Mouse (Mus musculus): ENCODE results near the gene C1qtnf2. TPM values are rescaled to one million over a fixed set of nuclear protein-coding genes. Genes with fewer than 3 reads are reported as not detected.
A peak's percentile ranks its signal among the peaks of the same experiment; 100 is the strongest.

C1qtnf2 gene
- total and polyA plus RNA-seq, 2 experiments from 2014 or later: 13.9 to 21.6 TPM

- Histone ChIP-seq H3K36me3 (ENCODE audit: insufficient read depth, low read length) (no peaks in the 10 kb centered on the region), H3K27me3 (ENCODE audit: insufficient read depth, low read length) (no peaks in the 10 kb centered on the region), H3K4me1 (ENCODE audit: insufficient read depth, low read length) (no peaks in the 10 kb centered on the region), H3K4me3 (ENCODE audit: low read length) (no peak overlapping the region), H3K27ac (no peak overlapping the region), H3K4me2 (ENCODE audit: low read depth, low read length) (no peak overlapping the region), H3K9ac (replicated peaks; ENCODE audit: low read length) (no peak overlapping the region), H3K9me3 (ENCODE audit: low read length) (no peaks in the 10 kb centered on the region)
- 79% methylated on average over 3 of the region's 3 CpGs for WGBS
- DNase-seq (ENCODE audit: low spot score) (no peak), ATAC-seq (no peak)
- TF ChIP-seq CTCF (IDR thresholded peaks at IDR 0.05; ENCODE audit: low read depth): no peak
These were observed 7.8 kb downstream of the C1qtnf2 start for GRCm38 (mm10) chr11:43481672-43482522.

GRCm38 (mm10) chr11:43483122-43483792, 9.2 kb downstream of the C1qtnf2 start:
- DNase-seq (ENCODE audit: low spot score) (no peak), ATAC-seq (no peak)
- 56% methylated on average over 6 of the region's 6 CpGs for WGBS
- no peak for TF ChIP-seq CTCF (IDR thresholded peaks at IDR 0.05; ENCODE audit: low read depth)
- no peaks in the 10 kb centered on the region for H3K36me3 ChIP-seq (ENCODE audit: insufficient read depth, low read length)
- H3K27me3 ChIP-seq (ENCODE audit: insufficient read depth, low read length): no peaks in the 10 kb centered on the region
- no peak overlapping the region for H3K9ac ChIP-seq (replicated peaks; ENCODE audit: low read length)
- H3K4me1 ChIP-seq (ENCODE audit: insufficient read depth, low read length): no peaks in the 10 kb centered on the region
- no peak overlapping the region for H3K4me2 ChIP-seq (ENCODE audit: low read depth, low read length)
- H3K4me3 ChIP-seq (ENCODE audit: low read length): no peak overlapping the region
- no peak overlapping the region for H3K27ac ChIP-seq
- no peaks in the 10 kb centered on the region for H3K9me3 ChIP-seq (ENCODE audit: low read length)

DNA sequence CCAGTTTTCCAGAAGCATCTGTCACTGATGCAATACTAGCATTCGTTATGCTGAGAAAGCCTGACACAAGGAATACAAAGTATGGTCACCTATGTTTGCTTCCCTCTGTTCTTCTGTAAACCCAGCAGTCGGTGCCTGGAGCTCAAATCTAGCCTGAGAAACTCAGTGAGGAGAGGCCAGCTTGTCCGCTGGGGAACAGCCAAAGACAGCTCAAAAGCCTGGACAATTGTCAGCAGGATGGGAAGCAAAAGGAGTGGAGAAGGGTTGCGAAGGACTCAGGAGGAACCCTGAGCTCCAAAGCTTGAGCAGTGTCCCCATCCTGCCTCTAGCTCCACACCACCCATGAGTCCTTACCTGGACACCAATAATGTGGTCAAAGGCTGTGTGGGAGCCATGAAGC, 10.0 kb downstream of the C1qtnf2 start:
- H3K27me3 ChIP-seq (ENCODE audit: insufficient read depth, low read length): no peaks in the 10 kb centered on the region
- no peaks in the 10 kb centered on the region for H3K36me3 ChIP-seq (ENCODE audit: insufficient read depth, low read length)
- H3K9me3 ChIP-seq (ENCODE audit: low read length): no peaks in the 10 kb centered on the region
- no peak for TF ChIP-seq CTCF (IDR thresholded peaks at IDR 0.05; ENCODE audit: low read depth)
- no peak overlapping the region for H3K9ac ChIP-seq (replicated peaks; ENCODE audit: low read length)
- peak overlapping the region; percentile 42; the same call in 1 of the 2 replicates for H3K27ac ChIP-seq
- no peaks in the 10 kb centered on the region for H3K4me1 ChIP-seq (ENCODE audit: insufficient read depth, low read length)
- ATAC-seq (no peak), DNase-seq (ENCODE audit: low spot score) (no peak)
- no peak overlapping the region for H3K4me2 ChIP-seq (ENCODE audit: low read depth, low read length)
- no peak overlapping the region for H3K4me3 ChIP-seq (ENCODE audit: low read length)
- 77% methylated on average over 4 of the region's 4 CpGs for WGBS

DNA sequence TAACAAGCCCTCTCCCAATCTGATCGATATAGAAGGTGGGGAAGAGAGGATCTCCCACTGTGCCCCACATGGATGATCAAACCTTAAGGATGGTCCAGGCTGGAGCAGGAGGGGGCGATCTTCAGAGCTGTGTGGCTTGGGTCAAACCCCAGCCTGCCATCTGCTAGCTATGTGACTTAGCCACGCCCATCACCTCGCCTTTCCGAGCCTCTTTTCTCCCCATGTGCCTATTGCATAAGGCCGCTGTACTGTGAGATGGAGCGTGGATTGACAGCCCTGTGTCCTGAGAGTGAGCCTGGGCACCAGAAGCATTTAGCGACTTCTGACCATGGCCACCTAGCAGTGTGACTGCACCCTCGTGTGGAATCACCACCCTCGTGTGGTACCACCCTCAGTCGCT, 10.6 kb downstream of the C1qtnf2 start:
- H3K36me3 ChIP-seq (ENCODE audit: insufficient read depth, low read length): no peaks in the 10 kb centered on the region
- H3K9ac ChIP-seq (replicated peaks; ENCODE audit: low read length): no peak overlapping the region
- no peaks in the 10 kb centered on the region for H3K27me3 ChIP-seq (ENCODE audit: insufficient read depth, low read length)
- DNase-seq (ENCODE audit: low spot score): no peak
- H3K4me2 ChIP-seq (ENCODE audit: low read depth, low read length): no peak overlapping the region
- H3K9me3 ChIP-seq (ENCODE audit: low read length): no peaks in the 10 kb centered on the region
- no peaks in the 10 kb centered on the region for H3K4me1 ChIP-seq (ENCODE audit: insufficient read depth, low read length)
- ATAC-seq: 0 out of 2 replicates have a peak, but pooled peaks have one; percentile 50
- no peak overlapping the region for H3K27ac ChIP-seq
- no peak overlapping the region for H3K4me3 ChIP-seq (ENCODE audit: low read length)
- WGBS: 46% methylated on average over 11 of the region's 11 CpGs
- TF ChIP-seq CTCF (IDR thresholded peaks at IDR 0.05; ENCODE audit: low read depth): no peak

DNA sequence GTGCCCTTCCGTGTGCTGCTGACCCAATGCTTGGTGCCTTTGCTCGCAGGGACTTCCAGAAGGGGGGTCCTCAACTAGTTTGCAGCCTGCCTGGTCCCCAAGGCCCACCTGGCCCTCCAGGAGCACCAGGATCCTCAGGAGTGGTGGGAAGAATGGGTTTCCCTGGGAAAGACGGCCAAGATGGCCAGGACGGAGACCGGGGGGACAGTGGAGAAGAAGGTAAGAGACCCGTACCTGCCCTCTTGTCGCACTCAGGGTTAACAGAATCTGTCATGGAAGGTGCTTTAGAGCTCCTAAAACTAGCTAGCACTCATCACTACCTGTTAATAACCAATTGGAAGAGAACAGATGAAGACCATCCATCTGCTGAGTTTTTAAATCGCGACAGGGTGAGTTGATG, 11.8 kb downstream of the C1qtnf2 start:
- Histone ChIP-seq H3K4me2 (ENCODE audit: low read depth, low read length) (no peak overlapping the region), H3K4me1 (ENCODE audit: insufficient read depth, low read length) (no peaks in the 10 kb centered on the region), H3K9ac (replicated peaks; ENCODE audit: low read length) (no peak overlapping the region), H3K27me3 (ENCODE audit: insufficient read depth, low read length) (no peaks in the 10 kb centered on the region), H3K4me3 (ENCODE audit: low read length) (no peak overlapping the region), H3K27ac (no peak overlapping the region), H3K36me3 (ENCODE audit: insufficient read depth, low read length) (no peaks in the 10 kb centered on the region), H3K9me3 (ENCODE audit: low read length) (no peaks in the 10 kb centered on the region)
- ATAC-seq (no peak), DNase-seq (ENCODE audit: low spot score) (no peak)
- TF ChIP-seq CTCF (IDR thresholded peaks at IDR 0.05; ENCODE audit: low read depth): no peak
- WGBS: 88% methylated on average over 9 of the region's 9 CpGs

DNA sequence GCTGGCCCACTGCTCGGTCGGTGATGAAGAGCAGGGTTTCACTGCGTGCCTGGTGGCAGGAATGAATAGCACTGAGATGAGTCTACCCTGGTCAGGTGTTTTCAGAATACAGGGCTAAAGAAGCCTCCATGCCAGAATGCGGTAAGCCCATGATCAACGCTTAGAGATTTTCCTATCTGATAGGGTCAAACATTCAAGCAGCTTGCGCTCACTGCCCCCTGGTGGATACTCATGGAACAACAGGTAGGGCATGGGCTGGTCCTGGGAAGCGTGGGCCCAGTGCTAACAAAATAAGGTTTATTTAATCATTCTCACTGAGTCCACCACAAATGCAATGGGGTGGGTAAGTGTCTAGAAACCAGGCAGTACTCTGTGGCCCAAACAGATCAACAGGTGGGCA, 18.6 kb downstream of the C1qtnf2 start:
- H3K9me3 ChIP-seq (ENCODE audit: low read length): no peaks in the 10 kb centered on the region
- no peak overlapping the region for H3K27ac ChIP-seq
- H3K4me3 ChIP-seq (ENCODE audit: low read length): no peak overlapping the region
- 29% methylated on average over 7 of the region's 7 CpGs for WGBS
- H3K9ac ChIP-seq (replicated peaks; ENCODE audit: low read length): no peak overlapping the region
- no peak overlapping the region for H3K4me2 ChIP-seq (ENCODE audit: low read depth, low read length)
- no peaks in the 10 kb centered on the region for H3K4me1 ChIP-seq (ENCODE audit: insufficient read depth, low read length)
- ATAC-seq (peak; percentile 57), DNase-seq (ENCODE audit: low spot score) (peak; percentile 78)
- H3K27me3 ChIP-seq (ENCODE audit: insufficient read depth, low read length): no peaks in the 10 kb centered on the region
- H3K36me3 ChIP-seq (ENCODE audit: insufficient read depth, low read length): no peaks in the 10 kb centered on the region
- peak; percentile 96 for TF ChIP-seq CTCF (IDR thresholded peaks at IDR 0.05; ENCODE audit: low read depth)
